Mouse (Mus musculus) testis, postnatal 14 days (tissue): Measurements from ENCODE around the gene Nudt8.
A peak's percentile ranks its signal among the peaks of the same experiment; 100 is the strongest.

Experiments used
- DNase-seq: peaks from one replicate; pipeline ENCODE4 v3.0.0; 2021; ENCODE audit warnings: low spot score

The Nudt8 gene

GRCm38 (mm10) chr19:3988066-3988465 lies 12.3 kb upstream of the Nudt8 start:
- no peak for DNase-seq

- DNase-seq, result no peak
Measured at GRCm38 (mm10) chr19:3988750-3989149, 11.6 kb upstream of the Nudt8 start.

GRCm38 (mm10) chr19:3990804-3991203 lies 9.6 kb upstream of the Nudt8 start:
- no peak for DNase-seq

- no peak for DNase-seq
Measured at GRCm38 (mm10) chr19:3991562-3991961, 8.8 kb upstream of the Nudt8 start.

- no peak for DNase-seq
Measured at GRCm38 (mm10) chr19:3991966-3992365, 8.4 kb upstream of the Nudt8 start.

GRCm38 (mm10) chr19:3992416-3992815 lies 8.0 kb upstream of the Nudt8 start, which contains the start of gene Tbx10:
Tbx10 (plus strand) TSS chr19:3992752.
- DNase-seq, result no peak

- DNase-seq, result no peak
Measured at GRCm38 (mm10) chr19:3994932-3995331, 5.4 kb upstream of the Nudt8 start.

GRCm38 (mm10) chr19:3995505-3995904 lies 4.9 kb upstream of the Nudt8 start:
- DNase-seq, result no peak

- no peak for DNase-seq
Measured at GRCm38 (mm10) chr19:3996106-3996505, 4.3 kb upstream of the Nudt8 start.

- no peak for DNase-seq
Measured at GRCm38 (mm10) chr19:3996747-3997146, 3.6 kb upstream of the Nudt8 start.

GRCm38 (mm10) chr19:3997231-3997630 lies 3.1 kb upstream of the Nudt8 start:
- DNase-seq, result no peak

- no peak for DNase-seq
Measured at GRCm38 (mm10) chr19:3998335-3998734, 2.0 kb upstream of the Nudt8 start.

GRCm38 (mm10) chr19:3999121-3999730 lies 1.2 kb upstream of the Nudt8 start:
- no peak for DNase-seq

- DNase-seq, result no peak
Measured at GRCm38 (mm10) chr19:4000949-4001525, 657 bp downstream of the Nudt8 start.

GRCm38 (mm10) chr19:4001752-4002151 lies 1.4 kb downstream of the Nudt8 start:
- DNase-seq, result no peak

- no peak for DNase-seq
Measured at GRCm38 (mm10) chr19:4003112-4003511, 2.7 kb downstream of the Nudt8 start, which contains the start of gene Doc2g. Doc2g (plus strand) TSS chr19:4003313.

- no peak for DNase-seq
Measured at GRCm38 (mm10) chr19:4003641-4004040, 3.3 kb downstream of the Nudt8 start.

GRCm38 (mm10) chr19:4004331-4004730 lies 4.0 kb downstream of the Nudt8 start:
- no peak for DNase-seq

- DNase-seq, result no peak
Measured at GRCm38 (mm10) chr19:4005091-4005490, 4.7 kb downstream of the Nudt8 start.

- DNase-seq, result no peak
Measured at GRCm38 (mm10) chr19:4005971-4006370, 5.6 kb downstream of the Nudt8 start.

- DNase-seq, result no peak
Measured at GRCm38 (mm10) chr19:4011086-4011485, 10.7 kb downstream of the Nudt8 start.

- DNase-seq, result peak; percentile 98
Measured at GRCm38 (mm10) chr19:4012432-4013022, 12.1 kb downstream of the Nudt8 start, which contains the start of gene Ndufv1. Ndufv1 (minus strand) TSS chr19:4012806.

GRCm38 (mm10) chr19:4013066-4013465 lies 12.7 kb downstream of the Nudt8 start:
- no peak for DNase-seq

- no peak for DNase-seq
Measured at GRCm38 (mm10) chr19:4014802-4015201, 14.4 kb downstream of the Nudt8 start.
